Mouse (Mus musculus): ENCODE results near the gene Jph2. TPM values are rescaled to one million over a fixed set of nuclear protein-coding genes. Genes with fewer than 3 reads are reported as not detected.

The Jph2 gene
- polyA plus RNA-seq, 1 experiment from 2014 or later = 0.72 TPM

DNA sequence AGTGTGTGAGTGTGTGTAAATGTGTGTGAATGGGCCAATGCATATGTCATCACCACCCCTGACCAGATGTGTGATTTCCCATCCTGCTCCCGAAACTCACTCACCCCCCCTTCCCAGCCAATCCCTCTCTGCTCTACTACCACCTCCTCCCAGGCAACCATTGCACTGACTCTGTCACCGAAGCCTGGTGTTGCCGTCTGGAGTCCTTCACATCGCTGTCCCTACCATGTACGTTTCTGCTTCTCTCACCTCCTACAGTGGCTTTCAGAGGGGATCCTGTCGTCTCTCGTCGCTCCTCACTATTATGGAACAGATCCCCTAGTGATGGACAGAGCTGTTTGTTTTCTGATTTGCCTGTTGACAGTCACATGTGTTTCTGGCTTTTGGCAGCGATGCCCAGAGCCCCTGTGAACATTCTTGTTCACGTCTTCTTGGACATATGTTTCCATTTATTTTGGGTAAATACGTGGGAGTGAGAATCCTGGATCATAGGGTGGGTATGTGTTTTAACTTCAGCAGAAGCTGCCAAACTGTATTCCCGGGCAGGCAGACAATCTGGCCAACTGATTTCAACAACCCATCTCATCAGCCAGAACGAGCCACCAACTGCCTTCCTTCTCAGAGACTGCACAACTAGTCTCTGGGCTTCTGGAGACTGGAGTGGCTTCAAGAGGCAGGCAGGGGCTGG is 65.3 kb downstream of the Jph2 start:
- 36% methylated on average over 13 of the region's 13 CpGs for WGBS
- Histone ChIP-seq H3K27me3 (peaks cover 41% of the 10 kb centered on the region), H3K4me2 (no peak overlapping the region), H3K36me3 (no peaks in the 10 kb centered on the region), H3K27ac (no peak overlapping the region; the same call in 1 of the 2 replicates), H3K9me3 (no peaks in the 10 kb centered on the region), H3K4me3 (no peak overlapping the region), H3K4me1 (peaks cover 13% of the 10 kb centered on the region), H3K9ac (no peak overlapping the region; the same call in 1 of the 2 replicates)
- ATAC-seq (ENCODE audit: insufficient number of reproducible peaks, insufficient read depth, low FRiP score, low TSS enrichment, low read depth) = no peak

DNA sequence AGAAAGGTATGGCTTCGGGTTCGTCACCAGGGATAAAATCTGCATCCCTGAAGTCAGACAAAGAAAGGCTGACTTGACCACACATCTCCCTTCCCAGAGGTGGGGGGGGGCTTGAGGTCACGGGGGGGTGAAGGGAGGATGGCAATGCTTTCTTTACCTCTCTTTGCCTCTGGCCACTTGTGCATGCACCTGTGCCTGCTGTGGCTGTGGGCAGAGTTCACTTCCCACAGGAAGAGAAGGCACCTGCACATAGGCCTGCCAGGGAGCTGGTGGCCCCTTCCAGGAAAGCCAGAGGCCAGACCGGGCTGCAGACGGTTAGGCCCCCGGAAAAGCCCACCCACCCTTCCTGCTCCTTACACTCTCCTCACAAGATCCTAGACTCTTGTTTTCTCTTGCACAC is 66.4 kb downstream of the Jph2 start:
- 83% methylated on average over 6 of the region's 6 CpGs for WGBS
- H3K36me3 ChIP-seq = no peaks in the 10 kb centered on the region
- H3K9me3 ChIP-seq = no peaks in the 10 kb centered on the region
- H3K27me3 ChIP-seq = peaks cover 30% of the 10 kb centered on the region
- H3K27ac ChIP-seq = no peak overlapping the region
- H3K4me1 ChIP-seq = peaks cover 13% of the 10 kb centered on the region
- no peak overlapping the region for H3K4me3 ChIP-seq
- no peak overlapping the region for H3K4me2 ChIP-seq
- ATAC-seq (ENCODE audit: insufficient number of reproducible peaks, insufficient read depth, low FRiP score, low TSS enrichment, low read depth) = no peak
- H3K9ac ChIP-seq = no peak overlapping the region

DNA sequence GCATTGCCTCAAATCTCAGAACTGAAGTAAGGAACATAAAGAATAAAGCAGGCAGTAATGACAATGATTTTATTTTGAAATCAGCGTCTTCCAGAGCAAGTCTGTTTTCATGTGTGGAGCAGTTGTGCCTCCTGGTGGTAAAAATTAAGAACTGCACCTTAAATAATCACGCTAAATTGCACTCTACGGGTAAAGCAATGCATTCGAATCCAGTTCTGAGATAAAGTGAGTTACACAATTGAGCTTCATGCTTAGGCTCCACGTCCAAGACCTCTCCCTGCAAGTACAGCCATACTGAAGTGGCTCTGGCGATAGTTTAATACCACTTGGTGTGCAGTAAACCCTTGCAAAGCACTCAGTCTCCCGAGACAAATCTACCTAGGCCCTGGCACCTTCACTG is 67.1 kb downstream of the Jph2 start:
- Histone ChIP-seq H3K4me2 (no peak overlapping the region), H3K9ac (no peak overlapping the region), H3K9me3 (no peaks in the 10 kb centered on the region), H3K36me3 (no peaks in the 10 kb centered on the region), H3K27ac (no peak overlapping the region), H3K4me1 (peaks cover 13% of the 10 kb centered on the region), H3K27me3 (peaks cover 23% of the 10 kb centered on the region), H3K4me3 (no peak overlapping the region)
- 23% methylated on average over 7 of the region's 7 CpGs for WGBS
- no peak for ATAC-seq (ENCODE audit: insufficient number of reproducible peaks, insufficient read depth, low FRiP score, low TSS enrichment, low read depth)

DNA sequence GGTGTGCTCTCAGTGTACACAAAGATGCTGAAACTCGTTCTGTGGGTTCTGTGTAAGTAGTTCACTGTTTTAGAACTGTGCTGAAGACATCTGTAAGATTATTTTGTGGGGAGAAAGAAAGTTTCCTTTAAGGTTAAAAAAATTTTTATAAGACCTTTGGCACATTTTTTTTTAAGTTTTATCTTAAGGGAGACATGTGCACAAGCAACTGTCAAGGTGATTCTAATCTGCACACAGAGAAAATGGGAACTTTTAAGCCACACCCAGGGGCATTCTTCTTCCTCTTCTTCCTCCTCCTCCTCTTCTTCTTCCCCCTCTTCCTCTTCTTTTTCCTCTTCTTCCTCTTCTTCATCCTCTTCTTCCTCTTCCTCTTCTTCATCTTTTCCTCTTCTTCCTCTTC is 74.6 kb downstream of the Jph2 start:
- Histone ChIP-seq H3K9me3 (no peaks in the 10 kb centered on the region), H3K4me3 (no peak overlapping the region), H3K4me2 (no peak overlapping the region), H3K27me3 (peaks cover 22% of the 10 kb centered on the region), H3K9ac (no peak overlapping the region), H3K36me3 (no peaks in the 10 kb centered on the region), H3K27ac (no peak overlapping the region), H3K4me1 (no peaks in the 10 kb centered on the region)
- 20% methylated on average over 1 of the region's 1 CpGs for WGBS
- no peak for ATAC-seq (ENCODE audit: insufficient number of reproducible peaks, insufficient read depth, low FRiP score, low TSS enrichment, low read depth)

DNA sequence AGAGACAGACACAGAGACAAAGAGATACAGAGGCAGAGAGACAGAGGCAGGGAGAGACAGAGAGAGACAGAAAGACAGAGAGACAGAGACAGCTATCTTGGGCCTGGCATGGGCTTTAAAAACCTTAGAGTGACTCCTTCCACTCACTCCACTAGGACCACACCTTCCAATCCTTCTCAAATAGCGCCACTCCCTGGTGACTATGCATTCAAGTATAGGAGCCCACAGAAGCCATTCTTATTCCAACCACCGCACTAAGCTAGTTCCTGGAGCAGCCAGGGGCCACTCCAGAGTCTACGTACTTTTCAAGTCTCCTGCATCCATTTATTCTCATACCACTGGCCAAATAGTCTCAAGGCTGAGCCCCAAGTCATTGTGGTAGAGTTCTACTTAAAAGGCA is 79.0 kb downstream of the Jph2 start:
- Histone ChIP-seq H3K36me3 (no peaks in the 10 kb centered on the region), H3K4me1 (no peaks in the 10 kb centered on the region), H3K9ac (no peak overlapping the region), H3K27ac (no peak overlapping the region), H3K4me2 (no peak overlapping the region), H3K4me3 (no peak overlapping the region), H3K9me3 (no peaks in the 10 kb centered on the region), H3K27me3 (peaks cover 22% of the 10 kb centered on the region)
- ATAC-seq (ENCODE audit: insufficient number of reproducible peaks, insufficient read depth, low FRiP score, low TSS enrichment, low read depth) = no peak
- WGBS = 85% methylated on average over 3 of the region's 3 CpGs

DNA sequence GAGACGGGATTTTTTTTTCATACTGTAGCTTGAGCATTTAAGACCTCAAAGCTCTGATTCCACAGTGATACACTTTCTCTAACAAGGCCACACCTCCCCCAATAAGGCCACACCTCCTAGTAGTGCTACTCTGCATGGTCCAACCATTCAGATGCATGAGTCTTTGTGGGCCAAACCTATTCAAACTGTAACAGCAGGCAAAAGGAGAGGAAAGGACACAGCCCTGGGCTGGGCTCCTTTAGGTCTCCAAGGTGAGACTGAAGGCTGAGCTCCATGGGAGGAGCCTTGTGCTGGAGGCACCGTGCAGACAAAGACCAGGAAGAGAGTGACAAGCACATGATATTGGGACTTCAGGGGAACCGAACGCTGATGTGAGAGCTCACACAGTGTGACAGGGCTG is 80.5 kb downstream of the Jph2 start:
- Histone ChIP-seq H3K9ac (no peak overlapping the region), H3K4me3 (no peak overlapping the region), H3K27me3 (peaks cover 12% of the 10 kb centered on the region), H3K9me3 (no peaks in the 10 kb centered on the region), H3K36me3 (no peaks in the 10 kb centered on the region), H3K27ac (no peak overlapping the region), H3K4me2 (no peak overlapping the region), H3K4me1 (no peaks in the 10 kb centered on the region)
- ATAC-seq (ENCODE audit: insufficient number of reproducible peaks, insufficient read depth, low FRiP score, low TSS enrichment, low read depth) = no peak
- WGBS = 77% methylated on average over 4 of the region's 4 CpGs

DNA sequence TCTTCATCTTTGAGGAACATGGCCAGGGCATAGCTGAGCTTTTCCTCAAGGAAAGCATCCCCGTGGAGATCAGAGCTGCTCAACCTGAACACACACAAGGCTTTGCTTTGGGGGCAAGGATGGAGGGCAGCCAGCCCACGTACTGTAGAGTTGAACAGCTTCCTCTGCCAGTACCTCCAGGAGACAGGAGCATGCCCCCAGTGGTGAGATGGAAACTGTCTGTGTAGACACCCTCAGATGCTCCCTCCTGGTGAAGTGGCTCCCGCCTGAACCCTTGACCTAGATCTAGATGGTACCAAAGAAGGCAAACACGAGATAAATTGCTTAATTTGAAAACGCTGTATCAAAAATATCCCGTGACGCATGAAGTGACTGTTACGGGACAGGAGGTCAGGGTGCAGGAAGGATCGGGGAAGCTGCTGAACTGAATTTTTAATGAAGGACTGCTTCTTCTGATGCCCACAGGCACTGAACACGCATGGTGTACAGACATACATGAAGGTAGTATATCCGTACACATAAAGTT is 87.6 kb downstream of the Jph2 start:
- no peak overlapping the region for H3K9ac ChIP-seq
- no peaks in the 10 kb centered on the region for H3K9me3 ChIP-seq
- no peak for ATAC-seq (ENCODE audit: insufficient number of reproducible peaks, insufficient read depth, low FRiP score, low TSS enrichment, low read depth)
- no peak overlapping the region for H3K4me2 ChIP-seq
- H3K27me3 ChIP-seq = no peaks in the 10 kb centered on the region
- WGBS = 79% methylated on average over 11 of the region's 11 CpGs
- H3K4me1 ChIP-seq = no peaks in the 10 kb centered on the region
- H3K4me3 ChIP-seq = no peak overlapping the region
- H3K36me3 ChIP-seq = no peaks in the 10 kb centered on the region
- no peak overlapping the region for H3K27ac ChIP-seq

DNA sequence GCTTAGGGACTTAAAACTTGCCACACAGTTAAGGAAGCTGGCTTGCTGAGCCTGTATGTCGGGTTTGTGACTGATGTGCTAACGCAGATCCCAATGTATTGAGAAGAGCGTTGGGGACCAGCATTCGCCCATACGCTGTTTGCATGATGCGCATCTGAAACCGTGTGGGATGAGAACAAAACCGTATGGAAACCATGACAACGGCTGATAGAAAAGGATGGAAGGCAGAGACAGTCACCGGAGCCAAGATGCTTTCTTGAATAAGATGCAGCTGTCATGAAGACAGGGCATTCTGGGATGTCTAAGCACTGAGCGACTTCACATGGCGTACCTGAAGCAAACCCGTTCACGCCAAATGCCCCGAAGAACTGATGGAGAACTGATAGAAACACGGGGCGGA is 88.4 kb downstream of the Jph2 start:
- H3K9me3 ChIP-seq = no peaks in the 10 kb centered on the region
- H3K27me3 ChIP-seq = no peaks in the 10 kb centered on the region
- no peak overlapping the region for H3K4me3 ChIP-seq
- H3K36me3 ChIP-seq = no peaks in the 10 kb centered on the region
- no peaks in the 10 kb centered on the region for H3K4me1 ChIP-seq
- no peak overlapping the region for H3K4me2 ChIP-seq
- no peak overlapping the region for H3K9ac ChIP-seq
- H3K27ac ChIP-seq = no peak overlapping the region
- 85% methylated on average over 17 of the region's 17 CpGs for WGBS
- ATAC-seq (ENCODE audit: insufficient number of reproducible peaks, insufficient read depth, low FRiP score, low TSS enrichment, low read depth) = no peak

DNA sequence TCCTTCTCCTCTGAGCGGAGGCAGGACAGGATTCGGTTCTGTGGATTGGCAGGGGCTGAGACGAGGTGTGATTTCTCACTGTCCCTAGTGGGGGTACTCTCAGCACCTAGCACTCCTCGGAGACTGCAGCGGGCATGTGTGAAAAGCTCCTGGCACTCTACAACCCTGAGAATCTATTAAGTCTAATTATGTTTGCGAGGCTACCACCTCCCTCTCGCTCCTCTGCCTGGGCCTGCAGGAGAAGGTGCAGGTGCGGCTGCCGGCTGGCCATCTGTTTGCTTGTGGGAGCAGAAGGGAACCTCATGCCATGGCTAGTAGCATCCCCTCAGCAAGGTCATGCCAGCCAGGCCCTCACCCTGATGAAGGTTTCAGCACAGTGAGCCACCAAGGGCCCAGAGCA is 94.8 kb downstream of the Jph2 start:
- 63% methylated on average over 9 of the region's 9 CpGs for WGBS
- H3K36me3 ChIP-seq = no peaks in the 10 kb centered on the region
- peaks cover 11% of the 10 kb centered on the region; the same call in 1 of the 2 replicates for H3K27me3 ChIP-seq
- no peak overlapping the region for H3K4me3 ChIP-seq
- no peak for ATAC-seq (ENCODE audit: insufficient number of reproducible peaks, insufficient read depth, low FRiP score, low TSS enrichment, low read depth)
- no peak overlapping the region for H3K27ac ChIP-seq
- H3K9ac ChIP-seq = no peak overlapping the region
- H3K4me2 ChIP-seq = no peak overlapping the region
- H3K9me3 ChIP-seq = no peaks in the 10 kb centered on the region
- 0 out of 2 replicates have a peak, but pooled peaks cover 4% of the 10 kb centered on the region for H3K4me1 ChIP-seq

DNA sequence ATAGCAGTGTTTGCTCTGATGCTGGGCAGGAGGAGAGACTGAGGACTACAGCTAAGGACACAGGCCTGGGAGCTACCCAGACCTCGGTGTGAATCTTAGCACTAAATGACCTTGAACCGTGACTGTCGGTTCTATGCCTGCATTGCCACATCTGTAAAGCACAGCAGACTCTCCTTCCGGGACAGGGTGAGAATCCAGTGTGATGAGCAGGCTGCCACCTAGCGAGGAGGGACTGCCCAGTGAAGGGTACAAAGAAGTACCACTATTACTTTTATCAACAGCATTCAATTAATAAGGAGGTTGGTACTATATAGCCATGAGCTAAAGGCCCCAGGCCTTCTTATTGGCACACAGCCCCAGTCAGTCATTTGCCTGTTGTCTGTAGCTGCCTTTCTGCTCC is 96.2 kb downstream of the Jph2 start:
- peaks cover 11% of the 10 kb centered on the region; the same call in 1 of the 2 replicates for H3K27me3 ChIP-seq
- no peak overlapping the region for H3K9ac ChIP-seq
- no peak for ATAC-seq (ENCODE audit: insufficient number of reproducible peaks, insufficient read depth, low FRiP score, low TSS enrichment, low read depth)
- H3K27ac ChIP-seq = no peak overlapping the region
- H3K9me3 ChIP-seq = no peaks in the 10 kb centered on the region
- H3K4me1 ChIP-seq = peaks cover 10% of the 10 kb centered on the region; the same call in 1 of the 2 replicates
- H3K36me3 ChIP-seq = no peaks in the 10 kb centered on the region
- H3K4me2 ChIP-seq = no peak overlapping the region
- 68% methylated on average over 5 of the region's 5 CpGs for whole genome bisulfite sequencing
- H3K4me3 ChIP-seq = no peak overlapping the region

DNA sequence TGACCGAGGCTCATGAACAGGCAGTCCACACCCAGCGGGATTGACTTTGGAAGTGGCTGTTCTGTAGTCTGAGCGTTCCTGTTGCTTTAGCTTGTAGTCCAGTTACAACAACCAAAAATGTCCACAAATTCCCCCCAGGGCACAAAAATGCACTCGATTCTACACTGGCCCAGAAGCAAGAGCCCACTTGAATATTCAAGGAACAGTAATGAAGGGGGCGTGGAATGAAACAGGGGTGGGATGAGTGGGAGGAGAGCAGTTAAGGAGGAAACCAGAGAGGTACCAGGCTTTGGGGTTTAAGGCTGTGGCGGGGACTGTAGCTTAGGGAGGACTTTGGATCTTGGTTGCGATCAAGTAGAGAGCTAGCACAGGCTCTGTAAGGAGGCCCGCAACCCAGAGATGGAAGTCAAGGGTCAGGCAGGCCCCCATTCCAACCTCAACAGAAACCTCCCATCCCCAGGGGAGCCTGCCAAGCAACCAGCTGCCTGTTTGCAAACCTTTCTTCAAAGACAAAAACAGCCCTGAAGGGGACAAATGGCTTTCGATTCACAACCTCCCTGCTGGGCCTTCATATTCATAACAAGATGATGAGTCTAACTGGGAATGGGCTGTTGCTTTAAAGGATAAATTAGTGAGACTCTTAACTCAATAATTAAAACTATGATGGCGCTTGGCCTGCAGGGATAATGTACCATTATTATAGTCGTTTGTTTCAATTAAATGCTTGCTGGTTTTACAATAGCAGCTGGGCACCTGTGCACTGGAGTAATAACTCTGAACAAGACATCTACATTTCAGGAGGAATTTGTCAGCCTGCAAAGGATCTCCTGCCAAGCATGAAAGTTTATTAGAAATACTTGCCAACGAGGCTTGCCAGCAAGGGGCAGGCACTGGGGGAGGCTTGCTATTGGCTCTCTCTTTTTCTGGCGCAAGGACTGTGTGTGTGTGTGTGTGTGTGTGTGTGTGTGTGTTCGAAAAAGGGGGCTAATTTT is 97.4 kb downstream of the Jph2 start:
- 50% methylated on average over 14 of the region's 14 CpGs for WGBS

More for the DNA sequence above, 97.4 kb downstream of the Jph2 start:
- Histone ChIP-seq H3K4me3 (no peak overlapping the region), H3K27me3 (peaks cover 11% of the 10 kb centered on the region; the same call in 1 of the 2 replicates), H3K36me3 (no peaks in the 10 kb centered on the region), H3K9ac (no peak overlapping the region), H3K4me1 (peaks cover 10% of the 10 kb centered on the region; the same call in 1 of the 2 replicates), H3K4me2 (no peak overlapping the region), H3K27ac (no peak overlapping the region), H3K9me3 (no peaks in the 10 kb centered on the region)
- ATAC-seq (ENCODE audit: insufficient number of reproducible peaks, insufficient read depth, low FRiP score, low TSS enrichment, low read depth) = no peak
